Mouse (Mus musculus) hindbrain, embryonic 12.5 days (tissue): Measurements from ENCODE around the gene Nhlh2. TPM values are rescaled to one million over a fixed set of nuclear protein-coding genes. Genes with fewer than 3 reads are reported as not detected.

ENCODE experiments used
- ATAC-seq: fragments of 200-750 bp; cut with Nextera tagmentation; 2 replicates; pipeline ENCODE4 v1.8.0; 2017; ENCODE audit warnings: moderate TSS enrichment; ENCODE audit not compliant: low FRiP score
- H3K27ac ChIP-seq: fragments of 300-500 bp; sonication (generic); 2 replicates; pipeline ENCODE4 v1.5.1; 2016; ENCODE audit warnings: mild to moderate bottlenecking
- H3K27me3 ChIP-seq: fragments of 300-500 bp; sonication (generic); 2 replicates; pipeline ENCODE4 v1.6.1; 2016; ENCODE audit warnings: mild to moderate bottlenecking
- H3K36me3 ChIP-seq: fragments of 300-500 bp; sonication (generic); 2 replicates; pipeline ENCODE4 v1.6.1; 2016; ENCODE audit warnings: mild to moderate bottlenecking
- H3K4me1 ChIP-seq: fragments of 300-500 bp; sonication (generic); 2 replicates; pipeline ENCODE4 v1.6.1; 2016
- H3K4me2 ChIP-seq: fragments of 300-500 bp; sonication (generic); replicated peaks from 2 replicates; pipeline ENCODE4 v1.6.1; 2016; ENCODE audit warnings: mild to moderate bottlenecking
- H3K4me3 ChIP-seq: fragments of 300-500 bp; sonication (generic); 2 replicates; pipeline ENCODE4 v1.5.1; 2016; ENCODE audit warnings: mild to moderate bottlenecking
- H3K9ac ChIP-seq: fragments of 300-500 bp; sonication (generic); 2 replicates; pipeline ENCODE4 v1.6.1; 2016; ENCODE audit warnings: mild to moderate bottlenecking, moderate library complexity
- H3K9me3 ChIP-seq: fragments of 300-500 bp; sonication (generic); replicated peaks from 2 replicates; pipeline ENCODE4 v1.6.1; 2016; ENCODE audit warnings: mild to moderate bottlenecking
- WGBS: fragments of 180-500 bp; shearing (Covaris S2); methylation state at CpG from one replicate; pipeline ENCODE4 v1.1.7; 2016; 5-methylcytosine and 5-hydroxymethylcytosine counted together
- polyA plus RNA-seq: library from polyadenylated mRNA; unstranded; fragments of >200 nt; fragmentation: Nextera tagmentation; extraction: Ambion mirVana; gene quantifications from 2 replicates; pipeline ENCODE4 v1.2.1, GENCODE M21; 2016

The Nhlh2 gene
- polyA plus RNA-seq, 1 experiment from 2014 or later, result 144 TPM

- Histone ChIP-seq H3K9me3 (no peaks in the 10 kb centered on the region), H3K27ac (no peak overlapping the region), H3K4me1 (peaks cover 6% of the 10 kb centered on the region), H3K9ac (no peak overlapping the region), H3K4me2 (no peak overlapping the region), H3K27me3 (no peaks in the 10 kb centered on the region), H3K36me3 (no peaks in the 10 kb centered on the region), H3K4me3 (no peak overlapping the region)
- WGBS, result 85% methylated on average over 6 of the region's 6 CpGs
- no peak for ATAC-seq
Observed at GRCm38 (mm10) chr3:102064566-102064965, 54.7 kb downstream of the Nhlh2 start.

Other genes with a start within 250 kb of the Nhlh2 start
- 0.71 and 0.72 TPM in 2 replicates for gene Mab21l3, start 161.1 kb upstream of the Nhlh2 start, polyA plus RNA-seq
- 9.3 and 10.4 TPM in 2 replicates for gene Slc22a15, start 85.6 kb upstream of the Nhlh2 start, polyA plus RNA-seq
- gene Casq2, start 76.3 kb downstream of the Nhlh2 start, polyA plus RNA-seq, result 1.1 and 5.9 TPM in 2 replicates
- gene Vangl1, start 194.6 kb downstream of the Nhlh2 start, polyA plus RNA-seq, result 11.1 and 15.2 TPM in 2 replicates